Mouse (Mus musculus) limb, embryonic 15.5 days (tissue): ENCODE measurements around the gene Gm20605. TPM values are rescaled to one million over a fixed set of nuclear protein-coding genes. Genes with fewer than 3 reads are reported as not detected.
A peak's percentile ranks its signal among the peaks of the same experiment; 100 is the strongest.

Source experiments
- ATAC-seq: fragments of 200-750 bp; cut with Nextera tagmentation; 2 replicates; pipeline ENCODE4 v1.8.0; 2017; ENCODE audit warnings: low read depth, moderate TSS enrichment; ENCODE audit not compliant: insufficient number of reproducible peaks, low FRiP score, low TSS enrichment
- H3K27ac ChIP-seq: fragments of 300-500 bp; sonication (generic); 2 replicates; pipeline ENCODE4 v1.5.1; 2015; ENCODE audit warnings: moderate library complexity, mild to moderate bottlenecking, inconsistent platforms
- H3K27me3 ChIP-seq: fragments of 300-500 bp; sonication (generic); 2 replicates; pipeline ENCODE4 v1.6.1; 2015; ENCODE audit warnings: inconsistent platforms
- H3K36me3 ChIP-seq: fragments of 300-500 bp; sonication (generic); 2 replicates; pipeline ENCODE4 v1.6.1; 2015; ENCODE audit warnings: inconsistent platforms
- H3K4me1 ChIP-seq: fragments of 300-500 bp; sonication (generic); 2 replicates; pipeline ENCODE4 v1.6.1; 2015; ENCODE audit warnings: inconsistent platforms
- H3K4me2 ChIP-seq: fragments of 300-500 bp; sonication (generic); 2 replicates; pipeline ENCODE4 v1.6.1; 2015; ENCODE audit warnings: mild to moderate bottlenecking, inconsistent platforms
- H3K4me3 ChIP-seq: fragments of 300-500 bp; sonication (generic); 2 replicates; pipeline ENCODE4 v1.5.1; 2015; ENCODE audit warnings: mild to moderate bottlenecking, inconsistent platforms
- H3K9ac ChIP-seq: fragments of 300-500 bp; sonication (generic); 2 replicates; pipeline ENCODE4 v1.6.1; 2015; ENCODE audit warnings: inconsistent platforms
- H3K9me3 ChIP-seq: fragments of 300-500 bp; sonication (generic); 2 replicates; pipeline ENCODE4 v1.6.1; 2016; ENCODE audit warnings: inconsistent platforms
- WGBS: fragments of 180-500 bp; shearing (Covaris S2); methylation state at CpG from one replicate; pipeline ENCODE4 v1.1.7; 2015; 5-methylcytosine and 5-hydroxymethylcytosine counted together
- polyA plus RNA-seq: library from polyadenylated mRNA; unstranded; fragments of >200 nt; fragmentation: Nextera tagmentation; extraction: Ambion mirVana; gene quantifications from 2 replicates; pipeline ENCODE4 v1.2.1, GENCODE M21; 2015

Gm20605 gene
- polyA plus RNA-seq, 1 experiment from 2014 or later: 8.0 TPM

DNA sequence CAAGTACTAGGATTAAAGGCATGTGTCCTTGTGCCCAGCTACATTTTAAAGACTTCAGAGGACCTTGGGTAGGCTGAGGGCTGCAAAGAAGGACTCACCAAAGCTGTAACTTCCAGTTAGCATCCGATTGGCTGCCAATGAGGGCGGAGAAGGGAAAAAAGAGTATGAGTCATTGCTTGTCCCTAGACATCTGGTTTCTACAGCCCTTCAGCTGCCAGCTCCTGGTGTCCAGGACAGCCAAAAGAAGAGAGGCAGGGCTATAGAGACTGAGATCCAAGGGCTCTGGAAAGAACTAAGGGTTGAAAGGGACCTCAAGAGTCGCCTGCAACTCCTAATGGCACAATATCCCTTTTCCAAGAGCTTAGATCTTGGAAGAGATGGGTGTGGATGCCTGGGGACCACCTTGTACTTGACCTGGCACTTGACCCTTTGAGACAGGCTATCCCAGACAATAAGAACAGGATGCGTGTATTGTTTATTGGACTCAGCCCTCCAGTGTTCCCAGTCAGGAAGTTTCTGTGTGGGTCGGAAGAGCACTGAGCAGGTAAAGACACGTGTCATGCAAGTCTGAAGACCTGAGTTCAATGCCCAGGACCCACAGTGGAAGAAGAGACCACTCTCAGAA is 31.2 kb downstream of the Gm20605 start:
- no peak for ATAC-seq
- no peak overlapping the region for H3K9ac ChIP-seq
- H3K4me3 ChIP-seq: no peak overlapping the region
- H3K27me3 ChIP-seq: no peaks in the 10 kb centered on the region
- H3K27ac ChIP-seq: no peak overlapping the region
- peaks cover 5% of the 10 kb centered on the region for H3K4me1 ChIP-seq
- no peaks in the 10 kb centered on the region for H3K9me3 ChIP-seq
- H3K36me3 ChIP-seq: peaks cover 38% of the 10 kb centered on the region
- WGBS: 83% methylated on average over 6 of the region's 6 CpGs
- H3K4me2 ChIP-seq: no peak overlapping the region

GRCm38 (mm10) chr5:137663057-137663456 is 34.1 kb downstream of the Gm20605 start:
- no peak overlapping the region for H3K27ac ChIP-seq
- peaks cover 55% of the 10 kb centered on the region for H3K36me3 ChIP-seq
- H3K9me3 ChIP-seq: no peaks in the 10 kb centered on the region
- ATAC-seq: no peak
- H3K4me1 ChIP-seq: no peaks in the 10 kb centered on the region
- H3K27me3 ChIP-seq: no peaks in the 10 kb centered on the region
- H3K4me2 ChIP-seq: no peak overlapping the region
- no peak overlapping the region; the same call in 1 of the 2 replicates for H3K9ac ChIP-seq
- WGBS: 73% methylated on average over 9 of the region's 9 CpGs
- H3K4me3 ChIP-seq: no peak overlapping the region

- H3K9me3 ChIP-seq: no peaks in the 10 kb centered on the region
- H3K27me3 ChIP-seq: no peaks in the 10 kb centered on the region
- peaks cover 24% of the 10 kb centered on the region for H3K4me1 ChIP-seq
- 0 out of 2 replicates have a peak overlapping the region, but pooled peaks have one; percentile 5 for H3K4me2 ChIP-seq
- peaks cover 30% of the 10 kb centered on the region for H3K36me3 ChIP-seq
- H3K27ac ChIP-seq: no peak overlapping the region
- no peak for ATAC-seq
- no peak overlapping the region for H3K9ac ChIP-seq
- WGBS: 72% methylated on average over 10 of the region's 10 CpGs
- H3K4me3 ChIP-seq: no peak overlapping the region
Observed at GRCm38 (mm10) chr5:137668971-137669370, 40.0 kb downstream of the Gm20605 start.

DNA sequence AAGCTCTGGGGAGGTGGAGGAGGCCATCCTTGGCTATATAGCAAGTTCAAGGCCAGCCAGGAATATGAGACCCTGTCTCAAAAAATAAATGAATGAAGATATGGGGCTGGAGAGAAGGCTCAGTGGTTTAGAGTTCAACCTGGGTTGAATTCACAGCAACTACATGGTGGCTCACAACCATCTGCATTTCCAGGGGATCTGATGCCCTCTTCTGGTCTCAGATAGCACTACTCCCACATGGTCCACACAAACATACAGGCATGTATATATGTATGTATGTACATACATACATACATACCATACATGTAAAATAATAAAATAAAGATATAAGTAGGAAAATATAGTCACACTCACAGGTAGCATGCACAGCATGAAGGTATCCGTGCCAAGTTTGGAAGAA is 41.3 kb downstream of the Gm20605 start:
- 91% methylated on average over 1 of the region's 1 CpGs for WGBS
- peaks cover 24% of the 10 kb centered on the region for H3K4me1 ChIP-seq
- peaks cover 19% of the 10 kb centered on the region for H3K36me3 ChIP-seq
- H3K9me3 ChIP-seq: no peaks in the 10 kb centered on the region
- ATAC-seq: no peak
- no peak overlapping the region for H3K4me2 ChIP-seq
- no peaks in the 10 kb centered on the region for H3K27me3 ChIP-seq
- H3K9ac ChIP-seq: no peak overlapping the region
- no peak overlapping the region for H3K4me3 ChIP-seq
- no peak overlapping the region for H3K27ac ChIP-seq

GRCm38 (mm10) chr5:137671443-137672240 is 42.7 kb downstream of the Gm20605 start:
- Histone ChIP-seq H3K27me3 (no peaks in the 10 kb centered on the region), H3K27ac (peak overlapping the region; percentile 77), H3K4me2 (no peak overlapping the region), H3K9ac (no peak overlapping the region), H3K36me3 (peaks cover 9% of the 10 kb centered on the region), H3K4me3 (no peak overlapping the region), H3K9me3 (no peaks in the 10 kb centered on the region), H3K4me1 (peaks cover 24% of the 10 kb centered on the region)
- 14% methylated on average over 9 of the region's 9 CpGs for WGBS
- ATAC-seq: peak; percentile 42; the same call in 1 of the 2 replicates

- 76% methylated on average over 5 of the region's 5 CpGs for WGBS
- Histone ChIP-seq H3K36me3 (peaks cover 2% of the 10 kb centered on the region; the same call in 1 of the 2 replicates), H3K4me3 (no peak overlapping the region), H3K4me2 (no peak overlapping the region), H3K27ac (peak overlapping the region; percentile 77; the same call in 1 of the 2 replicates), H3K9me3 (no peaks in the 10 kb centered on the region), H3K9ac (no peak overlapping the region), H3K27me3 (no peaks in the 10 kb centered on the region), H3K4me1 (peaks cover 24% of the 10 kb centered on the region)
- ATAC-seq: no peak
Observed at GRCm38 (mm10) chr5:137672361-137672760, 43.4 kb downstream of the Gm20605 start.

- Histone ChIP-seq H3K4me1 (peaks cover 24% of the 10 kb centered on the region), H3K27me3 (no peaks in the 10 kb centered on the region), H3K9me3 (no peaks in the 10 kb centered on the region), H3K27ac (no peak overlapping the region), H3K4me3 (no peak overlapping the region), H3K9ac (no peak overlapping the region), H3K36me3 (no peaks in the 10 kb centered on the region; the same call in 1 of the 2 replicates), H3K4me2 (no peak overlapping the region)
- no peak for ATAC-seq
- WGBS: 86% methylated on average over 6 of the region's 6 CpGs
Observed at GRCm38 (mm10) chr5:137673015-137673414, 44.0 kb downstream of the Gm20605 start.

DNA sequence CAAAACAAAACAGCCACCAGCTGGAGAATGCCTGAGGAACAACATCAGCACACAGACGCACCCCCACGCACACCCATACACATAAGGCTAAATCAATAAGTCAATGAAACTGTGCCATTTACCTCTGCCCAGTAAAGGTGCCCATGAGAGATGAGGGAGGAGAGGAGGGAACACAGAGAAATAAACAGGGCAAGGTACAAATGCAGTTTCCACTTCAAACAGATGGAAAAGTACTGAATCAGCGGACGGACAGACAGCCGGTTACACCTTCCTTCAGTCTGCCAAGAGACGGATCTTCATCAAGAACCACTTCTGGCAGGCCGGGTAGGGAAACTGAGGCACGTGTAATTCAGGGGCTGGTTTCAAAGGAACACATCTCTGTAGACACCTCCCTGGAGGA is 45.8 kb downstream of the Gm20605 start:
- ATAC-seq: no peak
- Histone ChIP-seq H3K36me3 (no peaks in the 10 kb centered on the region; the same call in 1 of the 2 replicates), H3K4me1 (peaks cover 21% of the 10 kb centered on the region), H3K9me3 (no peaks in the 10 kb centered on the region), H3K27ac (no peak overlapping the region), H3K4me2 (no peak overlapping the region), H3K27me3 (no peaks in the 10 kb centered on the region), H3K4me3 (no peak overlapping the region), H3K9ac (no peak overlapping the region)
- WGBS: 89% methylated on average over 8 of the region's 8 CpGs

DNA sequence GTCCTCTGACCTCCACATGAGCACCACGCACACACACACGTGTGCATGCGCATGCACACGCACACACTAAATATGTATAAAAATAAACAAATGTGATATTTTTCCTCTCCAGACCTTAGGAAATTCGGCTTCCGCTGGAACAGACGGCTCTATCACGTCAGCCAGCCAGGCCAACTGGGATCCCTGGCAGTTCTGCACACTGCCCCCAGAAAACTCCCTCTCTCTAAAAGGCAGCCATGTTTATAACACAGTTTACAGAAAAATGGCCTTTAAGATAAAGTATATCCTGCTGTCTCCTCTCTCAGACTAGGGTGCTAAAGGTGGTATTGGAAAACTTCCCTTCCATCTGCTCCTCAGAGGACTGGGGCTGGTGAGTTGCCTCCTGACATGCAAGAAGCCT is 48.9 kb downstream of the Gm20605 start:
- ATAC-seq: no peak
- Histone ChIP-seq H3K27me3 (no peaks in the 10 kb centered on the region), H3K9me3 (no peaks in the 10 kb centered on the region), H3K4me2 (no peak overlapping the region), H3K4me3 (no peak overlapping the region), H3K27ac (no peak overlapping the region), H3K4me1 (peaks cover under 1% of the 10 kb centered on the region; the same call in 1 of the 2 replicates), H3K36me3 (no peaks in the 10 kb centered on the region; the same call in 1 of the 2 replicates), H3K9ac (no peak overlapping the region)
- WGBS: 94% methylated on average over 8 of the region's 8 CpGs

- whole genome bisulfite sequencing: 79% methylated on average over 3 of the region's 3 CpGs
- Histone ChIP-seq H3K36me3 (no peaks in the 10 kb centered on the region; the same call in 1 of the 2 replicates), H3K4me3 (no peak overlapping the region), H3K9ac (no peak overlapping the region), H3K4me1 (peaks cover 9% of the 10 kb centered on the region), H3K4me2 (no peak overlapping the region), H3K9me3 (no peaks in the 10 kb centered on the region), H3K27me3 (no peaks in the 10 kb centered on the region), H3K27ac (no peak overlapping the region)
- ATAC-seq: no peak
Observed at GRCm38 (mm10) chr5:137678736-137679135, 49.8 kb downstream of the Gm20605 start.

- H3K4me2 ChIP-seq: no peak overlapping the region
- no peak overlapping the region for H3K27ac ChIP-seq
- H3K4me3 ChIP-seq: no peak overlapping the region
- H3K4me1 ChIP-seq: peaks cover 12% of the 10 kb centered on the region
- H3K36me3 ChIP-seq: no peaks in the 10 kb centered on the region; the same call in 1 of the 2 replicates
- H3K9me3 ChIP-seq: no peaks in the 10 kb centered on the region
- H3K9ac ChIP-seq: no peak overlapping the region
- WGBS: 78% methylated on average over 4 of the region's 4 CpGs
- ATAC-seq: no peak
- H3K27me3 ChIP-seq: no peaks in the 10 kb centered on the region
Observed at GRCm38 (mm10) chr5:137679726-137680125, 50.8 kb downstream of the Gm20605 start.

GRCm38 (mm10) chr5:137682526-137682925 is 53.6 kb downstream of the Gm20605 start:
- ATAC-seq: no peak
- H3K4me3 ChIP-seq: no peak overlapping the region

More at GRCm38 (mm10) chr5:137682526-137682925, 53.6 kb downstream of the Gm20605 start:
- H3K9ac ChIP-seq: no peak overlapping the region
- no peaks in the 10 kb centered on the region for H3K27me3 ChIP-seq
- WGBS: 85% methylated on average over 6 of the region's 6 CpGs
- H3K27ac ChIP-seq: no peak overlapping the region
- H3K4me2 ChIP-seq: no peak overlapping the region
- no peaks in the 10 kb centered on the region for H3K36me3 ChIP-seq
- H3K9me3 ChIP-seq: no peaks in the 10 kb centered on the region
- peaks cover 19% of the 10 kb centered on the region for H3K4me1 ChIP-seq
